Mouse (Mus musculus) thymus, adult 2 months (tissue): Measurements from ENCODE around the gene Bcl9l.

Source experiments
- CTCF ChIP-seq: fragments of 200-500 bp; IDR thresholded peaks from 2 replicates; pipeline ENCODE4 v1.5.1; 2012; ENCODE audit warnings: mild to moderate bottlenecking, control low read depth, low read length, moderate library complexity, borderline replicate concordance; ENCODE audit not compliant: control insufficient read depth, poor library complexity, insufficient read depth; ENCODE audit errors: extremely low read depth
- POLR2A ChIP-seq: fragments of 200-500 bp; IDR thresholded peaks from 2 replicates; pipeline ENCODE4 v1.6.1; 2012; ENCODE audit warnings: mild to moderate bottlenecking, low read length, control low read depth, moderate library complexity; ENCODE audit not compliant: control insufficient read depth, poor library complexity, insufficient read depth; ENCODE audit errors: extremely low read depth

GRCm38 (mm10) chr9:44440961-44441360, 41.7 kb upstream of the Bcl9l start, which contains the start of gene Foxr1:
- TF ChIP-seq CTCF (no peak), POLR2A (no peak)
